Mouse (Mus musculus): ENCODE data around the gene Map2k6.

Map2k6 gene

GRCm38 (mm10) chr11:110485081-110485480, 86.2 kb downstream of the Map2k6 start:
- DNase-seq (ENCODE audit: low spot score): no peak

GRCm38 (mm10) chr11:110487796-110488195, 88.9 kb downstream of the Map2k6 start:
- DNase-seq (ENCODE audit: low spot score): no peak

- DNase-seq (ENCODE audit: low spot score): no peak
These were observed 89.4 kb downstream of the Map2k6 start for GRCm38 (mm10) chr11:110488301-110488700.

- DNase-seq (ENCODE audit: low spot score): no peak
These were observed 96.6 kb downstream of the Map2k6 start for GRCm38 (mm10) chr11:110495323-110496060.

- peak; percentile 10 for DNase-seq (ENCODE audit: low spot score)
These were observed 97.1 kb downstream of the Map2k6 start for GRCm38 (mm10) chr11:110496061-110496446.

GRCm38 (mm10) chr11:110497743-110498142, 98.8 kb downstream of the Map2k6 start:
- DNase-seq (ENCODE audit: low spot score): no peak

- DNase-seq (ENCODE audit: low spot score): peak; percentile 3
These were observed 99.8 kb downstream of the Map2k6 start for GRCm38 (mm10) chr11:110498651-110499213.

GRCm38 (mm10) chr11:110502937-110503670, 104.2 kb downstream of the Map2k6 start:
- DNase-seq (ENCODE audit: low spot score): no peak

GRCm38 (mm10) chr11:110511466-110511865, 112.5 kb downstream of the Map2k6 start:
- DNase-seq (ENCODE audit: low spot score): no peak

GRCm38 (mm10) chr11:110518648-110519047, 119.7 kb downstream of the Map2k6 start:
- no peak for DNase-seq (ENCODE audit: low spot score)

GRCm38 (mm10) chr11:110522906-110523305, 124.0 kb downstream of the Map2k6 start:
- no peak for DNase-seq (ENCODE audit: low spot score)

- DNase-seq (ENCODE audit: low spot score): no peak
These were observed 127.2 kb downstream of the Map2k6 start for GRCm38 (mm10) chr11:110526156-110526555.

GRCm38 (mm10) chr11:110531087-110531486, 132.2 kb downstream of the Map2k6 start:
- DNase-seq (ENCODE audit: low spot score): no peak

GRCm38 (mm10) chr11:110534856-110535255, 135.9 kb downstream of the Map2k6 start:
- DNase-seq (ENCODE audit: low spot score): no peak

GRCm38 (mm10) chr11:110536533-110536932, 137.6 kb downstream of the Map2k6 start:
- no peak for DNase-seq (ENCODE audit: low spot score)

GRCm38 (mm10) chr11:110537602-110538001, 138.7 kb downstream of the Map2k6 start:
- DNase-seq (ENCODE audit: low spot score): peak; percentile 26

- DNase-seq (ENCODE audit: low spot score): no peak
These were observed 139.3 kb downstream of the Map2k6 start for GRCm38 (mm10) chr11:110538206-110538605.

GRCm38 (mm10) chr11:110541933-110542332, 143.0 kb downstream of the Map2k6 start:
- DNase-seq (ENCODE audit: low spot score): no peak

GRCm38 (mm10) chr11:110544419-110545210, 145.7 kb downstream of the Map2k6 start:
- DNase-seq (ENCODE audit: low spot score): no peak

- DNase-seq (ENCODE audit: low spot score): no peak
These were observed 146.5 kb downstream of the Map2k6 start for GRCm38 (mm10) chr11:110545416-110545815.

GRCm38 (mm10) chr11:110551471-110551967, 152.6 kb downstream of the Map2k6 start:
- no peak for DNase-seq (ENCODE audit: low spot score)

All from T-cell, adult 2 months (primary cell).